Mouse (Mus musculus) heart, postnatal 0 days (tissue): ENCODE measurements at regions not wholly inside any gene's neighbourhood (a gene's known extent, or its start where the extent isn't known, plus 50 kb on each side); places are given as distances from the start of the nearest gene placed in this dataset.

Experiments used
- CTCF ChIP-seq: IDR thresholded peaks from 2 replicates; pipeline ENCODE4 v1.5.1; 2016; ENCODE audit warnings: antibody characterized with exemption, control low read depth, low read depth
- EP300 ChIP-seq: IDR thresholded peaks from 2 replicates; pipeline ENCODE4 v1.6.1; 2016; ENCODE audit warnings: antibody characterized with exemption, low read depth

GRCm38 (mm10) chr8:128207138-128207537, 151.3 kb upstream of the Nrp1 start:
- TF ChIP-seq CTCF (no peak), EP300 (no peak)
